Mouse (Mus musculus) left cerebral cortex, adult 2 months (tissue): ENCODE measurements around the gene Clec2d. TPM values are rescaled to one million over a fixed set of nuclear protein-coding genes. Genes with fewer than 3 reads are reported as not detected.

Experiments
- DNase-seq, 2 experiments: peaks; one replicate each; pipeline ENCODE4 v3.0.0; 2021 to 2022; ENCODE audit warnings: low spot score in 2 of 2, mixed read lengths in 1 of 2; ENCODE audit errors: extremely low spot score in 1 of 2
- H3K27ac ChIP-seq: fragments of 200-600 bp; 2 replicates; pipeline ENCODE4 v1.8.1; 2022
- H3K4me3 ChIP-seq: fragments of 200-600 bp; 2 replicates; pipeline ENCODE4 v1.8.1; 2022
- CTCF ChIP-seq: fragments of 200-600 bp; IDR thresholded peaks from 2 replicates; pipeline ENCODE4 v1.8.1; 2022; ENCODE audit warnings: antibody characterized with exemption, mild to moderate bottlenecking, moderate library complexity
- intact Hi-C: fragments of 180-260 bp; cut with DNase I; formaldehyde crosslinking; loops from one replicate; pipeline ENCODE4 v1.15.1; 2025
- microRNA-seq, 2 experiments: library from miRNA; unstranded; fragments of <30 nt; microRNA quantifications; one replicate each; pipeline ENCODE4 v1.2.0; 2021
- total RNA-seq, 2 experiments: library from RNA; stranded (reverse); gene quantifications; 2 replicates each; pipeline ENCODE4 v1.2.3; 2021

Clec2d gene
- total RNA-seq, 2 experiments from 2014 or later, result 4.7 to 8.4 TPM

- intact Hi-C loops, result no loop called here
- H3K27ac ChIP-seq, result peak overlapping the region; percentile 44
Measured at GRCm38 (mm10) chr6:129233366-129233954, 53.0 kb downstream of the Clec2d start.

DNA sequence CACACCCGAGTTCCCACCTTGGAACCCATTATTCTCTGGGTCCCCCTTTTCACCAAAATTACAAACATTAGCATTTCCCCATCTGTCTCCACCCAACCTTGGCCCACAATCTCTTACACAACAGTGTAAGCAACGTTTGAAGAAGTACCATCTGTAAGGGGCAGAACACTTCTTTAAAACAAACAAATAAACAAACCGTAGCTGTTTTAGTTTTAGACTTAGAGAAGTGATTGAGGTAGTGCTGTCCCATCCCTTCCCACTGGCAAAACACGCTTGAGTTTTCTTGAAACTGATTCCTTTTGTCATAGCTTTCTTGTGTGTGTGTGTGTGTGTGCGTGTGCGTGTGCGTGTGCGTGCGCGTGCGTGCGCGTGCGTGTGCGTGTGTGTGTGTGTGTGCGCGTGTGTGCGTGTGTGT, 53.5 kb downstream of the Clec2d start:
- H3K4me3 ChIP-seq, result no peak overlapping the region
- no peak overlapping the region for H3K27ac ChIP-seq
- no peak for TF ChIP-seq CTCF
- intact Hi-C loops, result no loop called here
- DNase-seq, result no peak

More at GRCm38 (mm10) chr6:129233366-129233954, 53.0 kb downstream of the Clec2d start:
- TF ChIP-seq CTCF, result no peak
- no peak overlapping the region for H3K4me3 ChIP-seq
- DNase-seq, result no peak

GRCm38 (mm10) chr6:129234456-129235360, 54.3 kb downstream of the Clec2d start:
- no peak overlapping the region for H3K4me3 ChIP-seq
- H3K27ac ChIP-seq, result peak overlapping the region; percentile 24; the same call in 1 of the 2 replicates
- DNase-seq, result no peak
- intact Hi-C loops, result no loop called here
- TF ChIP-seq CTCF, result no peak

- intact Hi-C loops, result loop anchor here (2.0 kb wide), 1 partner anchor 141 kb away; no protein-coding TSS in a partner anchor
- TF ChIP-seq CTCF, result no peak
- H3K27ac ChIP-seq, result peak overlapping the region; percentile 4; the same call in 1 of the 2 replicates
Measured at GRCm38 (mm10) chr6:129235855-129236461, 55.5 kb downstream of the Clec2d start.

More at GRCm38 (mm10) chr6:129235855-129236461, 55.5 kb downstream of the Clec2d start:
- DNase-seq, result no peak
- no peak overlapping the region for H3K4me3 ChIP-seq

Small RNA genes lying within 50 kb of the gene (microRNA-seq; reads per million reads assigned to microRNA genes)
- 0 reads per million in 2 experiments for gene Gm27514

Other genes with a start within 250 kb of the Clec2d start
- gene Clec2g, start 246.2 kb upstream of the Clec2d start, total RNA-seq, result under 1 TPM in 1 of 2 experiments, not detected in 1; 0.52 TPM
- gene Klrb1f, start 134.7 kb upstream of the Clec2d start, total RNA-seq, result not detected
- gene Clec2e, start 79.7 kb upstream of the Clec2d start, total RNA-seq, result not detected
- not detected for gene Cd69, start 94.8 kb downstream of the Clec2d start, total RNA-seq
- gene 4922502D21Rik, start 151.2 kb downstream of the Clec2d start, total RNA-seq, result not detected
- gene Clec12a, start 162.1 kb downstream of the Clec2d start, total RNA-seq, result under 1 TPM; 0.26 to 0.52 TPM
- not detected for gene Clec12b, start 205.3 kb downstream of the Clec2d start, total RNA-seq
- gene Clec1b, start 216.7 kb downstream of the Clec2d start, total RNA-seq, result not detected
- gene Clec9a, start 228.2 kb downstream of the Clec2d start, total RNA-seq, result not detected